10 mouse cellular contexts compared by ENCODE assay signal in the genomic region with DNA sequence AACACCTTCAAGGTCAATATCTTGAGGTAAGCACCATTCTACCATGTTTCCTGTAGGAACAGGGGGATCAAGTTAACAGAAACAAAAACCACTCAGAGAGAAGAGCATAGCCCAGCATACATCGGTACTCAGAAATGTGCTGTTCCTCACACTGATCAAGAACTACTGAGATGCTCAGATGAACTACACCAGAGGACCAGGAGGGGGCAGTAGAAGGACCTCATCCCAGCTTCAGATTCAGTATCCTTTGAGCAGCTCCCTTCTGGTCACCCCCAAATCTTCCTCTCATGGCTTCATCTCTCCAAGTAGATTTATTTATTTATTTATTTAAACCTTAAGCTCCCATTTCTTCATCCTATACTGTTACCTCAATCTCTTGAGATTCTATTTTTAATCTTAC. TPM values are rescaled to one million over a fixed set of nuclear protein-coding genes. Genes with fewer than 3 reads are reported as not detected.
DNase-seq lines count a peak whose midpoint lies in the region; ATAC-seq lines count a peak whose summit lies in the region.
"Had no signal": no experiment of that assay in that cellular context is flagged by ENCODE, and none has a peak within 500 bp of the region (broad histone marks: within the 10 kb centered on the region; RNA-seq: fewer than 3 reads in every experiment).

No protein-coding gene starts in this region.

- peaks cover 23% of the 10 kb centered on the region for H3K36me3 ChIP-seq in forebrain, embryonic 14.5 days (ENCODE audit: control insufficient read depth, insufficient read depth, low read length)
- peaks cover 18% of the 10 kb centered on the region for H3K36me3 ChIP-seq in forebrain, embryonic 10.5 days (replicated peaks)
- peaks cover 4% of the 10 kb centered on the region; the same call in 1 of the 2 replicates for H3K36me3 ChIP-seq in neural tube, embryonic 15.5 days
- H3K36me3 ChIP-seq: hindbrain, embryonic 15.5 days had no signal

- peaks cover 6% of the 10 kb centered on the region; the same call in 1 of the 2 replicates for H3K4me1 ChIP-seq in forebrain, embryonic 14.5 days (ENCODE audit: control insufficient read depth, insufficient read depth, low read length)
- no peaks in the 10 kb centered on the region for H3K4me1 ChIP-seq in forebrain, embryonic 10.5 days
- H3K4me1 ChIP-seq in neural tube, embryonic 15.5 days = no peaks in the 10 kb centered on the region

- H3K4me2 ChIP-seq in forebrain, embryonic 14.5 days (ENCODE audit: low read length) = no peak overlapping the region
- H3K4me2 ChIP-seq in neural tube, embryonic 15.5 days = no peak overlapping the region
- H3K4me2 ChIP-seq: hindbrain, embryonic 15.5 days had no signal

- no peak overlapping the region for H3K4me3 ChIP-seq in forebrain, embryonic 14.5 days (ENCODE audit: low read depth, low read length)
- H3K4me3 ChIP-seq in forebrain, embryonic 10.5 days = no peak overlapping the region
- no peak overlapping the region for H3K4me3 ChIP-seq in neural tube, embryonic 15.5 days (replicated peaks)
- H3K4me3 ChIP-seq: hindbrain, embryonic 15.5 days; myocyte had no signal

- ATAC-seq in forebrain, embryonic 14.5 days = 0 out of 2 replicates have a peak, but pooled peaks have one; percentile 52
- ATAC-seq in neural tube, embryonic 15.5 days (ENCODE audit: low FRiP score) = no peak

- DNase-seq in forebrain, embryonic 14.5 days (ENCODE audit: low spot score) = peak; percentile 61
- DNase-seq in forebrain, embryonic 10.5 days (ENCODE audit: extremely low spot score, low spot score) = no peak
- peak; percentile 26 for DNase-seq in neural tube, embryonic 10.5 days (ENCODE audit: extremely low spot score, low spot score)
- DNase-seq in cerebellum, adult 18-20 months = peak; percentile 60 to 66
- peak; percentile 81 for DNase-seq in induced T-regulatory cell, adult 2 months (ENCODE audit: low read depth)
- DNase-seq in lung, postnatal 36 days = peak; percentile 87
- DNase-seq in urinary bladder, postnatal 36 days (ENCODE audit: low spot score in 2 of 2) = peak; percentile 30 to 33

- H3K27me3 ChIP-seq in forebrain, embryonic 14.5 days (replicated peaks; ENCODE audit: control insufficient read depth, insufficient read depth, low read length) = no peaks in the 10 kb centered on the region
- no peaks in the 10 kb centered on the region for H3K27me3 ChIP-seq in forebrain, embryonic 10.5 days (ENCODE audit: poor library complexity, severe bottlenecking)
- H3K27me3 ChIP-seq in neural tube, embryonic 15.5 days (replicated peaks) = no peaks in the 10 kb centered on the region
- H3K27me3 ChIP-seq: hindbrain, embryonic 15.5 days had no signal

- no peak overlapping the region for H3K9ac ChIP-seq in forebrain, embryonic 14.5 days (ENCODE audit: low read length)
- no peak overlapping the region for H3K9ac ChIP-seq in neural tube, embryonic 15.5 days (replicated peaks)
- H3K9ac ChIP-seq: hindbrain, embryonic 15.5 days had no signal

- H3K27ac ChIP-seq in forebrain, embryonic 14.5 days (ENCODE audit: low read depth, low read length) = no peak overlapping the region
- no peak overlapping the region for H3K27ac ChIP-seq in forebrain, embryonic 10.5 days
- H3K27ac ChIP-seq in neural tube, embryonic 15.5 days (replicated peaks) = no peak overlapping the region
- H3K27ac ChIP-seq: hindbrain, embryonic 15.5 days had no signal

- WGBS in forebrain, embryonic 14.5 days = 61% methylated on average over 1 of the region's 1 CpGs
- 62% methylated on average over 1 of the region's 1 CpGs for WGBS in forebrain, embryonic 10.5 days
- 63% methylated on average over 1 of the region's 1 CpGs for WGBS in neural tube, embryonic 15.5 days

- H3K9me3 ChIP-seq in forebrain, embryonic 14.5 days (replicated peaks; ENCODE audit: control insufficient read depth, low read length) = no peaks in the 10 kb centered on the region
- H3K9me3 ChIP-seq in forebrain, embryonic 10.5 days = no peaks in the 10 kb centered on the region
- H3K9me3 ChIP-seq in neural tube, embryonic 15.5 days (replicated peaks) = no peaks in the 10 kb centered on the region
- H3K9me3 ChIP-seq: hindbrain, embryonic 15.5 days had no signal

RNA-seq across cellular contexts. Expression of a gene that starts 12.2 kb away (rescaled TPM):
- 35.8 and 38.7 TPM in 2 replicates for polyA plus RNA-seq in forebrain, embryonic 14.5 days (2014; fragmentation: Nextera tagmentation; extraction: Ambion mirVana)
- polyA plus RNA-seq in forebrain, embryonic 10.5 days (2016; fragmentation: Nextera tagmentation; extraction: Ambion mirVana) = 13.9 and 16.2 TPM in 2 replicates
- 12.7 and 14.8 TPM in 2 replicates for polyA plus RNA-seq in neural tube, embryonic 15.5 days (2015; fragmentation: Nextera tagmentation; extraction: Ambion mirVana)

RNA-seq across cellular contexts. Expression of a gene that starts 15.1 kb away (rescaled TPM):
- polyA plus RNA-seq in forebrain, embryonic 14.5 days (2014; fragmentation: Nextera tagmentation; extraction: Ambion mirVana) = 0.07 and 0.23 TPM in 2 replicates
- polyA plus RNA-seq in forebrain, embryonic 10.5 days (2016; fragmentation: Nextera tagmentation; extraction: Ambion mirVana) = 0.05 and 0.06 TPM in 2 replicates
- polyA plus RNA-seq in neural tube, embryonic 15.5 days (2015; fragmentation: Nextera tagmentation; extraction: Ambion mirVana) = 0.08 and 0.15 TPM in 2 replicates
- polyA plus RNA-seq: myocyte had no signal

RNA-seq across cellular contexts. Expression of a gene that starts 47.4 kb away (rescaled TPM):
- 116 and 140 TPM in 2 replicates for polyA plus RNA-seq in forebrain, embryonic 14.5 days (2014; fragmentation: Nextera tagmentation; extraction: Ambion mirVana)
- 237 and 245 TPM in 2 replicates for polyA plus RNA-seq in forebrain, embryonic 10.5 days (2016; fragmentation: Nextera tagmentation; extraction: Ambion mirVana)
- polyA plus RNA-seq in neural tube, embryonic 15.5 days (2015; fragmentation: Nextera tagmentation; extraction: Ambion mirVana) = 96.3 and 118 TPM in 2 replicates
